Mouse (Mus musculus) bone marrow macrophage, adult 2 months (primary cell): ENCODE results near the gene Fam57a.

Experiments
- CTCF ChIP-seq: IDR thresholded peaks from 2 replicates; pipeline ENCODE4 v1.5.1; 2012; ENCODE audit warnings: low read depth, mild to moderate bottlenecking, low read length, moderate library complexity
- POLR2A ChIP-seq: IDR thresholded peaks from 2 replicates; pipeline ENCODE4 v1.6.1; 2012; ENCODE audit warnings: mild to moderate bottlenecking, low read depth, low read length, borderline replicate concordance

DNA sequence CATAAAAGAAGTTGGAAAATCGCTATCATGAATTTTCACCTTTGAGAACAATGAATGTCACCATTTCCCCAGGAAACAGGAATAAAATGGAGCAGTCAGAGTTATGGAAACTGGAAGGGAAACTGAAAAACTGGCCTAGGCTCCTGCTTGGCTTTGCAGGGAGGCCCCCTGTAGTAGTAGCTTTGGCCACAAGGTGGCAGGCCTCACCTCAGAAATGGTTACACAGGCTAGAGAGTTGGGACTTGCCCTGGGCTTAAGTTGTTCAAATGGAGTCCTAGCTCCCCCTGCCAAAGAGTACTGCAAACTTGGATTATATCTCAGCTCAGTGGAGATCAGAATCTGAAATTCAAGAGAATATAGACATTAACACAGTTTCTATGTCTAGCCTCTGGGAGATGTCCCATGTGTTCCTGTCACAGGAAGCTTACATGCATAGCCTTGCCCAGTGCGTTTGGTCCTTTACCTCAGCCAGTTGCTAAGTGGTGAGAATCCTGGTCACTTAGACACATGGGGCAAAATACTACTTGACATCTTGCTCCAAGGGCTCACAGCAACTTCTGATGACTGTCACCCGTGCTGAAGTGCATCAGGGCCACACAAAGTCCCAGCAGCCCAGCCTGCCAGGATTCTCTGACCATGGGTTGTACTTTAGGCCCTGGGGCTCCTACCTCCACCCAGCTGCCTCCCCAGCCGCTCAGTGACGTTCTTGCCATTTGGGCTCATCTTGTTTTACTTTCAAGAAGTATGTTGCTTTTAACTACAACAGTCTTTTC lies 73.9 kb downstream of the Fam57a start:
- TF ChIP-seq CTCF (peak; percentile 77), POLR2A (no peak)
